Mouse (Mus musculus): Measurements from ENCODE around the gene Fasn. TPM values are rescaled to one million over a fixed set of nuclear protein-coding genes. Genes with fewer than 3 reads are reported as not detected.
A peak's percentile ranks its signal among the peaks of the same experiment; 100 is the strongest.
"Not testable (repeated sequence)": the region's sequence is repeated elsewhere in the genome, so short reads cannot be mapped to it uniquely, and the experiment has no call there.

Gene Fasn
- polyA plus RNA-seq, 1 experiment from 2014 or later, result 49.3 TPM

DNA sequence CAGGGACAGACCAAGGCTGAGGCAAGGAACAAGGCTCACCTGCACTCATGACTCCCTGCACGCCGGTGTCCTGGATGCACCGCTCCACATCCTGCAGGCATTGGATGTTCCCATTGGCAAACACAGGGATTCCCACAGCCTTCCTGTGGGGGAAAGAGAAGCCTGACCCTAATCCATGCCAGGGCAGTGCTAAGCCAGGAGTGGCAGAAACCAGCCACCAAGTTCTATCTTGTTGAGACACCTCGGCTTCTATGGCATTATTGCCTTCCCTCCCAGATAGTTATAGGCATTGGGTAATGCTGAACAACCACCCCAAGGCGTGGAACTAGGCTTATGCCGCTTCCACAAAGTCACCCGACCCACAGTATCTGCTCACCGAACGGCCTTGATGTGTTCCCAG lies 31.7 kb downstream of the Fasn start:
- 92% methylated on average over 9 of the region's 9 CpGs for WGBS
- peaks cover 70% of the 10 kb centered on the region for H3K36me3 ChIP-seq
- no peak overlapping the region for H3K27ac ChIP-seq
- no peak overlapping the region for H3K9ac ChIP-seq
- no peak overlapping the region for H3K4me2 ChIP-seq
- no peaks in the 10 kb centered on the region for H3K9me3 ChIP-seq
- peaks cover 18% of the 10 kb centered on the region for H3K4me1 ChIP-seq
- H3K27me3 ChIP-seq, result no peaks in the 10 kb centered on the region
- no peak overlapping the region for H3K4me3 ChIP-seq
- ATAC-seq (ENCODE audit: insufficient number of reproducible peaks, insufficient read depth, low FRiP score, low TSS enrichment, low read depth), result no peak

DNA sequence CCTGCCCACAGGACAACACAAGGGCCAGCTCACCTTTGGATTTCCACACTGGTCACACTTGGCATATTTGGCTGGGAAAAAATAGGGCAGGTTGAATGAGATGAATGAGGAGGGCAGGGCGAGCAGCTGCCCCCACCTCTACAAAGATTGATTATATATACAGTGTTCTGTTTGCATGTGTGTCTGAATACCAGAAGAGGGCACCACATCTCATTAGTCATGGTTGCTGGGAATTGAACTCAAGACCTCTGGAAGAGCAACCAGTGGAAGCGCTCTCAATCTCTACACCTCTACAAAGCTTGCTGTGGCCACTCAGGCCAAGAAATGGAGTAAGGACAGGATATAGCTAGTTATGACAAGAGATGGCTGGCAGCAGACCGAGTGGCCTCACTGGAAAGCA lies 34.5 kb downstream of the Fasn start:
- H3K4me1 ChIP-seq, result peaks cover 15% of the 10 kb centered on the region
- ATAC-seq (ENCODE audit: insufficient number of reproducible peaks, insufficient read depth, low FRiP score, low TSS enrichment, low read depth), result no peak
- no peak overlapping the region for H3K4me3 ChIP-seq
- WGBS, result 85% methylated on average over 3 of the region's 3 CpGs
- H3K27ac ChIP-seq, result no peak overlapping the region
- H3K9me3 ChIP-seq, result no peaks in the 10 kb centered on the region
- no peak overlapping the region for H3K9ac ChIP-seq
- no peak overlapping the region for H3K4me2 ChIP-seq
- peaks cover 89% of the 10 kb centered on the region for H3K36me3 ChIP-seq
- no peaks in the 10 kb centered on the region for H3K27me3 ChIP-seq

DNA sequence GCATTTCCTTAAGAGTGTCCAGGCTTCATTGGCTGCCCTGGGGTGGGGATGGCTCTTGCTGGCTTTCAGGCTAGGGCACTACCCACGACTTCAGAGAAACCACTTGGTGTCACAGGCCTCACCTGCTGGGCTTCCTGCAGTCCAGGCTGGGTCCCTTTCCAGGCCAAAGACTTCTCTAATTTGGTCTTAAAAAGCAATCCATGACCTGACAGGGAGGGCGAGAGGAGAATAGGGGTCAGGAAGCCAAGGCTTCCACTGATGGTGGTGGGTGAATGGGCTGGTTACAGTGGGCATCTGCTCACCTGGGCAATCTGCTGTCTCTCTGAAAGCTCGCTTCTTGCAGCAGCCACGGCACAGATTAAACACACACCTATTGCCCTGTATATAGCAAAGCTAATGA lies 35.0 kb downstream of the Fasn start:
- ATAC-seq (ENCODE audit: insufficient number of reproducible peaks, insufficient read depth, low FRiP score, low TSS enrichment, low read depth), result no peak
- Histone ChIP-seq H3K9me3 (no peaks in the 10 kb centered on the region), H3K4me1 (peaks cover 12% of the 10 kb centered on the region), H3K27ac (no peak overlapping the region), H3K36me3 (peaks cover 84% of the 10 kb centered on the region), H3K27me3 (no peaks in the 10 kb centered on the region), H3K9ac (no peak overlapping the region), H3K4me2 (no peak overlapping the region), H3K4me3 (no peak overlapping the region)
- WGBS, result 89% methylated on average over 4 of the region's 4 CpGs

DNA sequence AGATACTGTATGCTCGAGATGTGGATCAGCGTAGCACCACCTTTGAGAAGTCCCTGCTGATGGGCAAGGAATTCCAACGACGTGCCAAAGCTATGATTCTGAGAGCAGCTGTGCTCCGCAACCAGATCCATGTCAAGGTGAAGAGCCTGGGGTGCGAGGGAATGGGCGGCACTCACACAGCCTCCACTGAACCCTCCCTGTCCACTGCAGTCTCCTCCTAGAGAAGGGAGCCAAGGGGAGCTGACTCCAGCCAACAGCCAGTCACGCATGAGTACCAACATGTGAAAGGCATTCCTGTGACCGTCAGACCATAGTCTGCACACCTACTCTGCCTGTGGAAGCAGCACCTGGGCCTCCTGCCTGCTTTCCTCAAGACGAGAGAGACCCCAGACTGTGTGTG lies 35.9 kb downstream of the Fasn start:
- Histone ChIP-seq H3K4me1 (peaks cover 15% of the 10 kb centered on the region), H3K36me3 (peaks cover 75% of the 10 kb centered on the region)
- H3K4me2 ChIP-seq; H3K4me3 ChIP-seq; H3K9me3 ChIP-seq; H3K27ac ChIP-seq; ATAC-seq (ENCODE audit: insufficient number of reproducible peaks, insufficient read depth, low FRiP score, low TSS enrichment, low read depth); H3K27me3 ChIP-seq; H3K9ac ChIP-seq: not testable (repeated sequence)
- WGBS, result 84% methylated on average over 10 of the region's 10 CpGs

DNA sequence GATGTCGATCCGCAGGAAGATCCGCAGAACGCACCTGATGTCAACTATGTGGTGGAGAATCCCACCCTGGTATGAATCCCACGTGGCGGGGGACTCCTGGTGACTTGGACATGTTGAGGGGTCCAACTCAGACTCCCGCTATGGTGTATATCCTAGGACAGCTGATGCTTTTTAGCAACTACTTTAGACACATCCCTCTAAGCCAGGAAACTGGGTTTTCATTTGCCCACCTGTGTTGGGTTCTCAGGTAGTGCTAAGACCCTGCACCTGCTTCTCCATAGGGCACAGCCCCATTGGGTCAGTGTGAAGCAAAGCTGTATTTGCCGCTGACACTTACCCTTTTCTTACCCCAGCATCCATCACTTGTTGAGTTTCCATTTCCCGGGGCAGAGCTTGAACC lies 39.2 kb downstream of the Fasn start:
- no peak for ATAC-seq (ENCODE audit: insufficient number of reproducible peaks, insufficient read depth, low FRiP score, low TSS enrichment, low read depth)

DNA sequence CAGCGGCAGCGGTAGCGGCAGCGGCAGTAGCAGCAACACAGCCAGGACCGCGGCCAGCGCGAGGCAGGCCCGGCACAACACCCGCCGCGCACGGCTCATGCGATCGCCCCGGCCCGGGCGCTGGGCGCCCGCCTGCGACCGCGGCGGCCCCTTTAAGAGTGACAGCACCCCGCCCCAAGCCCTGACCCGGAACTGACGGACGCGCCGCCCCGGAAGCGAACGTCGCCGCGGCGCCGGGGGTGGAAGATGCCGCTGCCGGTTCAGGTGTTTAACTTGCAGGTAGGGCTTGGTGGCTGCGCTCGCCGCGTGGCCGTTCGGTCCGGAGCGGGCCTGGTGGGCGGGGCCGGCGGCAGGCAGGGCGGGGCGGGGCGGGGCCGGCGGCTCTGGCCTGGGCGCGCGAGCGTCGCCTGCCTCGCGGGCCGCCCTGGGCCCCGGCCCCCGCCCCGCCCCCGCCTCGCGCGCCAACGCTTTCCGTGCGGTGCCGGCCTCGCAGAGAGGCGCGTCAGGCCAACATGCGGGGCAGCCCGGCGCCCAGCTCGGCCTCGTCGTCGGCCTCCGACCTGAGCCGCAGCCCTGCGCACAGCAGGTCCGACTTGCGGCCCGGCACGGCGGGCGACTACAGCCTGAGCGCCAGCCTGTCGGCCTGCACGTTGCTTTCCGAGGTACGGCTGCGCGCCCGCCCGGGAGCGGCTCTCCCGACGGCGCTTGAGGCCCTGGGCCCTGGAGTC lies 40.1 kb downstream of the Fasn start, which contains the start of the genes Rfng and Gps1:
Gene Rfng (minus strand): TSS at position 144 of the 728 bp plus-strand sequence.
Gene Gps1 (plus strand): TSS at position 209 of the 728 bp plus-strand sequence.
- WGBS, result under 1% methylated on average over 97 of the region's 107 CpGs
- H3K27me3 ChIP-seq, result no peaks in the 10 kb centered on the region
- H3K9me3 ChIP-seq, result no peaks in the 10 kb centered on the region
- H3K27ac ChIP-seq, result peak within 1 kb of the TSS; percentile 81
- peak within 1 kb of the TSS; percentile 95 for H3K9ac ChIP-seq
- H3K4me1 ChIP-seq, result peaks cover 27% of the 10 kb centered on the region
- peaks cover 61% of the 10 kb centered on the region for H3K36me3 ChIP-seq
- H3K4me3 ChIP-seq, result peak within 1 kb of the TSS; percentile 95
- peak within 1 kb of the TSS; percentile 96 for H3K4me2 ChIP-seq
- ATAC-seq (ENCODE audit: insufficient number of reproducible peaks, insufficient read depth, low FRiP score, low TSS enrichment, low read depth), result peak; percentile 78; the same call in 1 of the 2 replicates

More for the DNA sequence above, 39.2 kb downstream of the Fasn start:
- 34% methylated on average over 9 of the region's 9 CpGs for WGBS
- Histone ChIP-seq H3K27me3 (no peaks in the 10 kb centered on the region), H3K9ac (peak overlapping the region; percentile 95), H3K4me2 (peak overlapping the region; percentile 96), H3K27ac (peak overlapping the region; percentile 81; the same call in 1 of the 2 replicates), H3K36me3 (peaks cover 66% of the 10 kb centered on the region), H3K4me3 (peak overlapping the region; percentile 95), H3K4me1 (peaks cover 27% of the 10 kb centered on the region), H3K9me3 (no peaks in the 10 kb centered on the region)

DNA sequence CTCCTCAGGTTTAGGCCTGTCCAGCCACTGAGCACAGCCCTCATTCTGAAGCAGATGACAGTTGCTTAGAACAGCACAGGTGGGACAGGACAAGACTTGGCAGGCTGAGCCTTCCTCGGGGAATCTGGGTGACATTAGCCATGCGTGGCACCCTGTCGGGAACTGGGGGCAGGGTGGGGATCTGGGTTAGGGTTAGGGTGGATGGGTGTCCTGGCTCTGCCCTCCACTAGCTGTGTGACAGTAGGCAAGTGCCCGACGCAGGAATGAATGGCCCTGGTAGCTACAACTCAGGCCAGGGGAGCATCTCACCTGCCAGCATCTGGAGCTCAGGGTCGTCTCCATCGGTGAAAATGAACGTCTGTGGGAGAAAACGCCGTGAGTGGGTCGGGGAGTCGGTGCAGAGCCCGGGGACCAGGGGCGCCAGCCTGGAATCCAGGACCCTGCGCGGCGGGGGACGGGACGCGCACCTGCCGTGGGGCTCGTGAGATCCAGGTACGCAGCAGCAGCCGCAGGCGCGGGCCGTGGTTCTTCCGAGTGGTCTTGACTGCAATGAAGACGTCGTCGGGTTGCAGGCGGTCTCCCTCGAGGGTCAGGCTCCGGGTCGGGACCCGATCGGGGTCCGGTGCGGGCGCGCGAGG lies 40.8 kb downstream of the Fasn start:
- H3K9me3 ChIP-seq, result no peaks in the 10 kb centered on the region
- H3K4me2 ChIP-seq, result peak overlapping the region; percentile 96
- H3K36me3 ChIP-seq, result peaks cover 56% of the 10 kb centered on the region
- H3K27me3 ChIP-seq, result no peaks in the 10 kb centered on the region
- WGBS, result 2% methylated on average over 41 of the region's 42 CpGs
- peak overlapping the region; percentile 81 for H3K27ac ChIP-seq
- ATAC-seq (ENCODE audit: insufficient number of reproducible peaks, insufficient read depth, low FRiP score, low TSS enrichment, low read depth), result no peak
- H3K4me3 ChIP-seq, result peak overlapping the region; percentile 95
- H3K4me1 ChIP-seq, result peaks cover 27% of the 10 kb centered on the region
- H3K9ac ChIP-seq, result peak overlapping the region; percentile 95

DNA sequence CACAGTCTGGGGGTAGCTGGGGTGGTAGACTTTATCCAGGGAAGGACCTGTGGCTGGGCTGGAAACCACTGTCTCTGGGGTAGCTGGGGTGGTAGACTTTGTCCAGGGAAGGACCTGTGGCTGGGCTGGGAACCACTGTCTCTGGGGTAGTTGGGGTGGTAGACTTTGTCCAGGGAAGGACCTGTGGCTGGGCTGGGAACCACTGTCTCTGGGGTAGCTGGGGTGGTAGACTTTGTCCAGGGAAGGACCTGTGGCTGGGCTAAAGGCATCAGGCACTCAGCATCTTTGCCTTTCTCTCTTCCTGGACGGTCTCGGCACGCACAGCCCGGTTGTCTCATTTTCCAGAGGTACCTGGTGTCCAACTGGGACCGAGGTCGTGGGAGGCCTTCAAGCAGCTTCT lies 43.0 kb downstream of the Fasn start:
- H3K4me3 ChIP-seq; H3K9me3 ChIP-seq; H3K27me3 ChIP-seq; ATAC-seq (ENCODE audit: insufficient number of reproducible peaks, insufficient read depth, low FRiP score, low TSS enrichment, low read depth); H3K4me2 ChIP-seq; H3K9ac ChIP-seq; H3K27ac ChIP-seq: not testable (repeated sequence)
- Histone ChIP-seq H3K4me1 (peaks cover 28% of the 10 kb centered on the region), H3K36me3 (peaks cover 34% of the 10 kb centered on the region)
- WGBS, result 96% methylated on average over 6 of the region's 6 CpGs

DNA sequence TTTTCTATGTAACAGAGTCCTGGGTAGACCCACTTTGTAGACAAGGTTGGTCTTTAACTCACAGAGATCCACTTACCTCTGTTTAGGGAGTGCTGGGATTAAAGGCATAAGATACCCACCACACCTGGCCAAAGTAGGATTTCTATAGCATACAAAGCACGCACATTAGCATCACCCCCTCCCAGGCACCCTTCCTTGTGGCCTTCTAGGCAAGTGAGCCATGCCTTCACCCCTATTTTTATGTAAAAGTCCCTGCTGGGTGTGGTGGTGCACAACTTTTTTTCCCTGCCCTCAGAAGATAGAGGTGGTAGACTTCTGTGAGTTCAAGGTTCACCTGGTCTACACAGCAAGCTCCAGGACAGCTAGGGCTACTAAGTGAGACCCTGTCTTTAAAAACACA lies 44.5 kb downstream of the Fasn start:
- Histone ChIP-seq H3K4me3 (no peak overlapping the region), H3K4me1 (peaks cover 27% of the 10 kb centered on the region), H3K27me3 (no peaks in the 10 kb centered on the region), H3K27ac (no peak overlapping the region), H3K9me3 (no peaks in the 10 kb centered on the region), H3K36me3 (peaks cover 28% of the 10 kb centered on the region), H3K9ac (no peak overlapping the region), H3K4me2 (no peak overlapping the region)
- 81% methylated on average over 1 of the region's 1 CpGs for WGBS
- no peak for ATAC-seq (ENCODE audit: insufficient number of reproducible peaks, insufficient read depth, low FRiP score, low TSS enrichment, low read depth)

DNA sequence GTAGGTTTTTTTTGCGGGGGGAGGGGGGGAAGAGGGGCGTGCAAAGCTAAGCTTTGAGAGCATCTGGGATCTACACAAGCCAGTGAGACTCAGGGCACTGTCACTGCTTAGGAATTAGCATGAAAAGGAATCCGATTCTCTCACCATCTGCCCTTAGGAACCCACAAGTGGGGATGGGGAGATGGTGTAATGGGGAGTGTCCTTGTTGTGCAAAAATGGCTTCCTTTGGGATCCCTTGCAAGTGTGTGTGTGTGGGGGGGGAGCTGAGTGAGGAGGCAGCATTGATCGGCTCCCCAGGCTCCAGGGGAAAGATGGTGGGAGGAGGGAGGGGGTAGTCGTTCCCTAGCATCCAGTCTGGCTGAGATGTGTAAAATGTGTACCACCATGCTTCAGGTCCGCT lies 47.2 kb downstream of the Fasn start:
- 28% methylated on average over 6 of the region's 6 CpGs for WGBS
- Histone ChIP-seq H3K36me3 (peaks cover 20% of the 10 kb centered on the region), H3K9ac (no peak overlapping the region), H3K9me3 (no peaks in the 10 kb centered on the region), H3K27ac (no peak overlapping the region), H3K4me3 (no peak overlapping the region), H3K4me2 (no peak overlapping the region), H3K27me3 (no peaks in the 10 kb centered on the region), H3K4me1 (peaks cover 11% of the 10 kb centered on the region)
- ATAC-seq (ENCODE audit: insufficient number of reproducible peaks, insufficient read depth, low FRiP score, low TSS enrichment, low read depth), result no peak

DNA sequence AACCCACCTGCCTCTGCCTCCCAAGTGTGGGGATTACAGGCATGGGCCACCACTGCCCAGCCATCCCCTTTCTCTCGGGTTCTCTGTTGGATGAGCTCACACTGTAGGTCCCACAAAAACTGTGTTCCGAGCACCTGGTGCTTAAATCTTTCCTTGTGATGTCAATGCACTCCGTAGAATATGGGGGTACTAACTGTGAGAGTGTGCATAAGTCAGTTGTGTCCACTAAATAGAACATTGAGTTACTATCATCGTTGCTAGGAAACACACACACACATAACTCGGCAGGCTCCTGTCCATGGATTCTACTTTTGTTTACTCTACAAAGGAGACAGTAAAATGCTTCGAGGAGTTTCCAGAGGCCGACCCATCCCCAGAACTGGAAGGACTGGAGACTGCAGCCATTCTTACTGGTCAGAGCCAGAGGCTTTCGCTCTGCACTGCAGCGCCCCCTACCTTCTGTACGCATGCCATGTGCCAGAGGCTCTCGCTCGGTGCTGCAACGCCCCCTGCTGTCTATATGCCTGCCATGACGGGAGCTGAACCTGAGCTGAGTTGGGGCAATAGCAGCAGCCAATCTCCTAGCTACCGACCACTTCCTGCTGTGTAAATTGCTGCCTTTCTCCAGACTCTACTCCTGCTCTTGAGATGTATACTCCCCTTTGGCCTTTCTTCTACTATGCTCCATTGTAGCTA lies 48.4 kb downstream of the Fasn start:
- Histone ChIP-seq H3K36me3 (peaks cover 11% of the 10 kb centered on the region), H3K9ac (no peak overlapping the region), H3K4me1 (peaks cover 11% of the 10 kb centered on the region), H3K4me2 (no peak overlapping the region), H3K4me3 (no peak overlapping the region), H3K27me3 (no peaks in the 10 kb centered on the region), H3K9me3 (no peaks in the 10 kb centered on the region), H3K27ac (no peak overlapping the region)
- 29% methylated on average over 15 of the region's 15 CpGs for WGBS
- peak; percentile 40; the same call in 1 of the 2 replicates for ATAC-seq (ENCODE audit: insufficient number of reproducible peaks, insufficient read depth, low FRiP score, low TSS enrichment, low read depth)

All from embryonic facial prominence, embryonic 13.5 days (tissue).